Mouse (Mus musculus): ENCODE data around the gene Mchr1.

The Mchr1 gene

GRCm38 (mm10) chr15:81273361-81273760 lies 38.1 kb downstream of the Mchr1 start:
- no peak for DNase-seq (ENCODE audit: low spot score)

GRCm38 (mm10) chr15:81277928-81278327 lies 42.6 kb downstream of the Mchr1 start:
- peak; percentile 66 for DNase-seq (ENCODE audit: low spot score)

GRCm38 (mm10) chr15:81278699-81279098 lies 43.4 kb downstream of the Mchr1 start:
- DNase-seq (ENCODE audit: low spot score): no peak

- DNase-seq (ENCODE audit: low spot score): no peak
Measured at GRCm38 (mm10) chr15:81284121-81284734, 48.9 kb downstream of the Mchr1 start.
